Mouse (Mus musculus): ENCODE results near the gene Tspan3.

DNA sequence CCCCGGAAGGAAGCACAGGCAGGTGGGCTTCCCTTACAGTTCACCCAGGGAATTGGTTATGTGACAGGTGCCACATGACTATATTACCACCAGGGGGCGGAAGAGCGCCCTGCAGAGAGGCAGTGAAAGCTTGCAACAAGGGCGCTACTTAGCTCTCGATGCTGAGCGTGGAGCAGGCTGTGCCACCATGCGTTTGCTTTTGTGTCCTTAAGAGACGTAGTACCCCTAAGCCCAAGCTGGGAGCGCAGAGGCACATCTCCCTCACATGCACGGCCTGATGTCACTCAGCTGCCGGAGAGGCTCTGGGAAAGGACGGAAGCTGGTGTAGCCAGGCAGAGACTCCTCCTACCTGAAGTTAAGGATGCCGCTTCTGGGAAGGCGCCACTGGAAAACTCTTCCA is 46.7 kb downstream of the Tspan3 start:
- peak; percentile 94 for TF ChIP-seq CTCF (conservative IDR thresholded peaks at IDR 0.05; ENCODE audit: insufficient read depth, insufficient read length, low read depth, low read length)
- TF ChIP-seq POLR2A (IDR thresholded peaks at IDR 0.05; ENCODE audit: low read depth, low read length) = no peak

Measured in kidney, adult 2 months (tissue).